Mouse (Mus musculus) liver, postnatal 0 days (tissue): Measurements from ENCODE around the gene Lfng. TPM values are rescaled to one million over a fixed set of nuclear protein-coding genes. Genes with fewer than 3 reads are reported as not detected.
A peak's percentile ranks its signal among the peaks of the same experiment; 100 is the strongest.

ENCODE experiments used
- ATAC-seq: fragments of 200-750 bp; cut with Nextera tagmentation; 2 replicates; pipeline ENCODE4 v1.8.0; 2017; ENCODE audit warnings: mild to moderate bottlenecking, moderate library complexity
- DNase-seq: peaks from one replicate; pipeline ENCODE4 v3.0.0-alpha.2; 2016
- H3K27ac ChIP-seq: fragments of 300-500 bp; sonication (generic); 2 replicates; pipeline ENCODE4 v1.5.1; 2014; ENCODE audit warnings: antibody characterized with exemption, moderate library complexity, mild to moderate bottlenecking, low read depth
- H3K27me3 ChIP-seq: fragments of 300-500 bp; sonication (generic); 2 replicates; pipeline ENCODE4 v1.6.1; 2014; ENCODE audit warnings: low read length, control low read depth, mixed read lengths; ENCODE audit not compliant: insufficient read depth
- H3K36me3 ChIP-seq: fragments of 300-500 bp; sonication (generic); replicated peaks from 2 replicates; pipeline ENCODE4 v1.6.1; 2014; ENCODE audit warnings: mild to moderate bottlenecking, control low read depth, low read length, moderate library complexity, mixed read lengths; ENCODE audit not compliant: insufficient read depth
- H3K4me1 ChIP-seq: fragments of 300-500 bp; sonication (generic); 2 replicates; pipeline ENCODE4 v1.6.1; 2014; ENCODE audit warnings: antibody characterized with exemption, mild to moderate bottlenecking, control low read depth; ENCODE audit not compliant: insufficient read depth
- H3K4me2 ChIP-seq: fragments of 300-500 bp; sonication (generic); 2 replicates; pipeline ENCODE4 v1.6.1; 2014; ENCODE audit warnings: low read depth, mild to moderate bottlenecking, low read length, moderate library complexity, mixed read lengths
- H3K4me3 ChIP-seq: fragments of 300-500 bp; sonication (generic); 2 replicates; pipeline ENCODE4 v1.5.1; 2014; ENCODE audit warnings: low read depth, low read length
- H3K9ac ChIP-seq: fragments of 300-500 bp; sonication (generic); replicated peaks from 2 replicates; pipeline ENCODE4 v1.6.1; 2014; ENCODE audit warnings: mild to moderate bottlenecking, moderate library complexity
- H3K9me3 ChIP-seq: fragments of 300-500 bp; sonication (generic); 2 replicates; pipeline ENCODE4 v1.6.1; 2016; ENCODE audit warnings: mild to moderate bottlenecking, control low read depth, low read length, mixed read lengths
- CTCF ChIP-seq: sonication (generic); IDR thresholded peaks from 2 replicates; pipeline ENCODE4 v1.5.1; 2016; ENCODE audit warnings: antibody characterized with exemption, low read depth
- EP300 ChIP-seq: IDR thresholded peaks from 2 replicates; pipeline ENCODE4 v1.6.1; 2016; ENCODE audit warnings: antibody characterized with exemption, low read depth, mild to moderate bottlenecking
- WGBS: fragments of 180-500 bp; shearing (Covaris S2); extraction: QIAGEN DNeasy Blood & Tissue Kit; methylation state at CpG from one replicate; pipeline ENCODE4 v1.1.7; 2014; ENCODE audit not compliant: insufficient replicate concordance; 5-methylcytosine and 5-hydroxymethylcytosine counted together
- polyA plus RNA-seq: library from polyadenylated mRNA; unstranded; fragments of >200 nt; fragmentation: Nextera tagmentation; extraction: Ambion mirVana; gene quantifications from 2 replicates; pipeline ENCODE4 v1.2.1, GENCODE M21; 2015

Lfng gene
- polyA plus RNA-seq, 1 experiment from 2014 or later = 5.9 TPM

DNA sequence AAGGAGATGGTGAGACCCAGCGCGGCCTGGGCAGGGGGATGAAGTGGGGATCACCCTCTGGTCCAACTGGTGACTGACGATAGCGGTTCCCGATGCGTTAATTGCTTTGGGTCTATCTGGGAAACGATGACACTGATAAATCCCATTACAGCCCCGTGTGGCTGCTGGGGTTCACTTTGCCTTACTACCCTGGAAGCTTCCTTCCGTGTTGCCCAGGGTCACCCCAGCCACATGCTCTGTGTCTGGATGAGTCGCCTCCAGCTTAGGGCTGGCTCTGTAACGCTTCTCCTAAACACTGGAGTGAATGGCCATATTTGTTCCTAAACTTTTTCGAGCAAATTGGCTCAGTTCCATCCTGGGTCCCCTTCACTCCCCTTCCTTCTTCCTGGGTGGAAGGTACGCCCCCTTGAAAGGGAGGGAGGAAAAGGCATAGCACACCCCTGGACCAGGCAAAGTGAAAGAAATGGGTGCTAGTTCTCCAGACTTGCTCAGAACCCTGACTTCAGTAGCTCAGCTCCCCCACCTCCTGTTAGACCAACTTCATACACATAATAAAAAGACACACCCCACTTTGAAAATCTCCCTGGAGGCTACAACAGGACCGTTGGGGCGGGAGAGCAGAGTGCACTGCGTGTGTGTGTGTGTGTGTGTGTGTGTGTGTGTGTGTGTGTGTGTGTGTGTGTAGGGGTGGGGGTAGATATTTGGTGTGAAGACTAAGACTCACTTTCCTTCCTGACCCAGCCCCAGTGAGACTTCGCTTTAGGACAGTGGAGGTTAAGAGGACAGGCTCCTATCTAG lies 915 bp downstream of the Lfng start:
- peak overlapping the region; percentile 81 for H3K4me2 ChIP-seq
- 2% methylated on average over 17 of the region's 17 CpGs for WGBS
- peaks cover 44% of the 10 kb centered on the region for H3K4me1 ChIP-seq
- H3K4me3 ChIP-seq = peak overlapping the region; percentile 65
- H3K9me3 ChIP-seq = no peaks in the 10 kb centered on the region
- DNase-seq (peak; percentile 29), ATAC-seq (no peak)
- no peak for TF ChIP-seq EP300
- no peak for TF ChIP-seq CTCF
- peaks cover 39% of the 10 kb centered on the region for H3K27me3 ChIP-seq
- H3K36me3 ChIP-seq = peaks cover 7% of the 10 kb centered on the region
- H3K9ac ChIP-seq = peak overlapping the region; percentile 79
- peak overlapping the region; percentile 78 for H3K27ac ChIP-seq

DNA sequence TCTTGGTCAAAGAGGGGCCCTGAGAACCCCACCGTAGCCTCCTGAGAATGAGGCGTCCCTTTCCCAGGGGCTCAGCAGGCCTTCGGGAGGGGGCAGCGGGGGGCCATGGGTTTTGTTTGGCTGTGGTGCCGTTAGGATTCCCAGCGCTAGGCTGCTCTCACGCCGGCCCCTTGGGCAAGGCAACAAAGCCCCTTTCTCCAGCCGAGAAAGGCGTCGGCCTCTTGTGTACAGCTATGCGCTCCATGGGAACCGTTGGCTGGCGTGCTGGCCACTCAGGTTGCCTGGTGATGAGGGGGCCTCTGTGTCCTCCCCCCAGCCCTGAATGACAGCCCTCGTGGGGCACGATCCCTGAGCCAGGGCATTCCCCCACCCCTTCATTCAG lies 1.5 kb downstream of the Lfng start:
- peak overlapping the region; percentile 81 for H3K4me2 ChIP-seq
- H3K4me3 ChIP-seq = peak overlapping the region; percentile 65
- H3K27me3 ChIP-seq = peaks cover 39% of the 10 kb centered on the region
- peak overlapping the region; percentile 79 for H3K9ac ChIP-seq
- H3K4me1 ChIP-seq = peaks cover 44% of the 10 kb centered on the region
- no peak for DNase-seq
- peak overlapping the region; percentile 78 for H3K27ac ChIP-seq
- peaks cover 11% of the 10 kb centered on the region for H3K36me3 ChIP-seq
- ATAC-seq = no peak
- no peak for TF ChIP-seq EP300
- H3K9me3 ChIP-seq = no peaks in the 10 kb centered on the region
- WGBS = 5% methylated on average over 16 of the region's 16 CpGs

DNA sequence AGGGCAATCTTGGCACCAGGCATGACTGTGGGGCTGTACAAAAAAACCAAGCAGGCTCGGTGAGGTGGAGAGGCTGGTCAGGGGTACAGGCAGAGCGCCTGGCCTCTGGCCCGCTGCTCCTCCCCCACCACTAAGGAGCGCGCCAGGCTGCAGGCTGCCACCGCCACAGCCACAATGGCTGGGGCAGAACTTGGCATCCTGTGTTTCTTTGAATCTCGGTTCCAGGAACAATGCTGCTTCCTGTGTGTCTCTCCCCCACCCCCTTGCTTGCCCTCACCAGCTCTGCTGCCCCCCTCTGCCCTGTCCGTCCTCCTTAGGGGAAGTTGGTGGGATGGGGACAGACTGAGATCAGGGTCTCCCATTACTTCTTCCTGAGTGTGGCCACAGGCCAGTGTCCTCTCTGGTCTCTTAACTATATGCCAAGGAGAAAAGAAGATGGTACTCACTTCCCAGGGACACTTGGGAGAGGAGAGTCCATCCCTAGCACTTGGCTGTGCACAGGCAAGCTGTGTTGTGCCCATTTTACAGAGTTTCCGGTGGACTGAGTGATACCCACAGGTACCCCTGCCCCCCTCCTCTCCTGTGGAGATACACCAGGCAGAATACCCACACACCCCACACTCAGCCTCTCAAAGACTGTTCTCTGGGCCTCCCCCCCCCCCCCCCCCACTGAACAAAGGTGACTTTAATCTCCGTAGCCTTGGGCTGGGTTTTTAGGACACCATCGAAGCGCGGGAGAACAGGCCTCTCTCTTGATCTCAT lies 2.6 kb downstream of the Lfng start:
- 0 out of 2 replicates have a peak, but pooled peaks have one; percentile 3 for TF ChIP-seq CTCF
- no peak for TF ChIP-seq EP300
- Histone ChIP-seq H3K27ac (peak overlapping the region; percentile 78), H3K4me3 (peak overlapping the region; percentile 65), H3K4me2 (peak overlapping the region; percentile 81), H3K4me1 (peaks cover 50% of the 10 kb centered on the region), H3K36me3 (peaks cover 11% of the 10 kb centered on the region), H3K27me3 (peaks cover 34% of the 10 kb centered on the region), H3K9ac (peak overlapping the region; percentile 79), H3K9me3 (no peaks in the 10 kb centered on the region)
- ATAC-seq (no peak), DNase-seq (peak; percentile 56)
- WGBS = 15% methylated on average over 11 of the region's 13 CpGs

DNA sequence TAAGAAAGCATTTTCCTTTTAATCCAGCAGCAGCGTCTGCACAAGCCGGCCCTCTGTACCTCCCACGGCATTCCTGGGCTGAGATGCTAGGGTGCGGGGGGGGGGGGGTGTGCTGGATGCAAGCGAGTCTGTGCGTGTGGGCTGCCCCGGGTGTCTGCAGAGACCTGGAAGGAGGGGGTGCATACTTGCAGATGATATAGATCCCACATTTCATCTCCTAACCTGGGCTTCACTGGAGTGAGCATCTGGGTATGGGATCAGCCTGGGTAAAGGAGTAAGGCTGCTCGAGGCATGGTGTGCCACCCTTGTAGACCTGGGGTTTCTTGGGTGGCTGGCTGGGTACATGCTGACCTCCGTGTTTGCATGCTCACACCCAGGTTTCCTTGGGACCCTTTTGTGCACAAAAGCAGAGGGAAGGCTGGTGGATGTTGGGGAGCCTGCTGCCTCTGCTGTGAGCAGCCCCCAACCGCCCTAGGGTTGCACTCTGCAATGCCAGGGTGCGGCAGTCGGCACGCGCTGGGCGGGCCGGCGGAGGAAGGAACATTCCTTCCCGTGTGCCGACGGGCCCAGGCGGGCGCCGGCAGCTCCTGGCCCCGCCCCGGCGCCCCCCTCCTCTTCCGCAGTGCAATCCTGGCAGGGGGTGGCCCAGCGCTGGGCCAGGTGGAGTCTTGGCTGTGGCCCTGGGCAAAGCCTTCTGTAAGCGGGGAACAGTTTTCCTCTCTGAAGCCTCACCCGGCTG lies 3.3 kb downstream of the Lfng start:
- H3K27me3 ChIP-seq = peaks cover 26% of the 10 kb centered on the region
- WGBS = 8% methylated on average over 26 of the region's 30 CpGs
- peaks cover 11% of the 10 kb centered on the region for H3K36me3 ChIP-seq
- no peaks in the 10 kb centered on the region for H3K9me3 ChIP-seq
- peak overlapping the region; percentile 51 for H3K9ac ChIP-seq
- DNase-seq (peak; percentile 55), ATAC-seq (peak; percentile 7; the same call in 1 of the 2 replicates)
- H3K4me1 ChIP-seq = peaks cover 54% of the 10 kb centered on the region
- H3K4me3 ChIP-seq = peak overlapping the region; percentile 65
- peak overlapping the region; percentile 81 for H3K4me2 ChIP-seq
- TF ChIP-seq CTCF (no peak), EP300 (no peak)
- peak overlapping the region; percentile 78 for H3K27ac ChIP-seq

DNA sequence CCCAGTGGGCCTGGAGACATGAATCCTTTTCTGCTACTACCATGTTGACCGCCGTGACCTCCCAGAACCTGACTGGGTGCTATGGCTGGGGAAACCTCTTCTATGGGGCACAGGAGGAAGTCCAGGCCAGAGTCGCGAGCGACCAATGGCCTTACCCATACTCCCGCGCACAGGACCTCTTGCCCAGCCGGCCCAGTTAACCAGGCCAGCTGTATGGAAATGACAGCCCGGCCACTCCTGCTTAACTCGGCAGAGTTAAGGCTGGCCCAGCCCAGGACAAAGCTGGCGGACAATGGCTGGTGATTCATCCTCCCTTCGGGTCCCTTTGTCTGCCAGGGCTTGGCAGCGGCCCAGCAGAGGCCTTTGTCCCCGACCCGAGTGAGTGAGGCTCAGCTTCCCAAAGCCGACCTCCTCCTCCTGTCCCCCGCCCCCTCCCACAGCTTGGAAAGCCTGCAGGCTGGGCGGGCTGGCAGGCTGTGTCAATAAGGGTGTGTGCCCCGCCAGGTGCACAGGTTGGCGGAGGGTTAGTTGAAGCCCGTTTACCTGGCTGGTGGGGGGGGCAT lies 4.0 kb downstream of the Lfng start:
- peak; percentile 65 for DNase-seq
- no peak for TF ChIP-seq CTCF
- no peak for TF ChIP-seq EP300

More for the DNA sequence above, 4.0 kb downstream of the Lfng start:
- Histone ChIP-seq H3K27ac (peak overlapping the region; percentile 78), H3K4me1 (peaks cover 54% of the 10 kb centered on the region), H3K4me3 (peak overlapping the region; percentile 65), H3K9me3 (no peaks in the 10 kb centered on the region), H3K4me2 (peak overlapping the region; percentile 81), H3K27me3 (peaks cover 21% of the 10 kb centered on the region), H3K36me3 (peaks cover 11% of the 10 kb centered on the region), H3K9ac (peak overlapping the region; percentile 51)
- WGBS = 27% methylated on average over 21 of the region's 21 CpGs
- peak; percentile 2; the same call in 1 of the 2 replicates for ATAC-seq
